Mouse (Mus musculus) thymus, adult 18-20 months (tissue): ENCODE results near the gene Mpdz.

Experiments
- DNase-seq, 2 experiments: peaks; one replicate each; pipeline ENCODE4 v3.0.0; 2022; ENCODE audit warnings: mixed read lengths in 2 of 2

The Mpdz gene

DNA sequence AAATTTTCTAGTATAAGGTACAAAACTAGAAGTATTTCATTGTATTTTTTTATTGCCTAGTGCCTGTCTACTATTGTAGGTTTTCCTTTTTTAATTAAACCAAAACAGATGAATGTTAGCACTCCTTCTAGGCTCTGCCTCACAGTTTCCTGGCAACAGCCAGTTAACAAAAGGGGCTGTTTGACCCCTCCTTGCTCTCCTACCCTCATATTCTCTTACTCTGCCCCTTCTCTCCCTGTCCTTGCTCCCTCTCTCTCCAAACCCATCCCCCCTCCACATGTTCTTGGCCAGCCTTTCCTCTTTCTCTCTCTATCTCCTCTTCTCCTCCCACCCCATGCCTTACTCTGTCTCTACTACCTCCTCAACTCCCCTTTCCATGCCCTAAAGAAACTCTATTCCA, 53.4 kb downstream of the Mpdz start:
- no peak for DNase-seq

- no peak for DNase-seq
Measured at GRCm38 (mm10) chr4:81387644-81388043, 55.0 kb downstream of the Mpdz start.

DNA sequence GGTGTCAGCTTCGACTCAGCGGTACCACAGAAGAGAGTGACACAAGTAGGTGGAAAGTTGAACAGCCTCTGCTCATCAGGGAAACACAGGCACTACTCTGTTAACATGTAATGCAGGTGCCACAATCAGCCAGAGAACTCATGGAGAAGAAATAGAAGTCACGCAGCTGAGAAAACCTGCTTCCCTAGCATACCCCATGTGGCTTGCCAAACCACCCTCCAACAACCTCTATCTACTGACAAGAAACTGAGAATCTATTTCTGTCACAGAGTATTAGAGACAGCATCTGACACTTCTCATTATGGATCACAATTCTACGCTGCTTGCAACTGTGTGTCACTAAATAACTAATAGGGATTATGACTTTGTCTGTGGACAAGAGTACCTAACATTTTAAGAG, 70.3 kb downstream of the Mpdz start:
- DNase-seq, result no peak

DNA sequence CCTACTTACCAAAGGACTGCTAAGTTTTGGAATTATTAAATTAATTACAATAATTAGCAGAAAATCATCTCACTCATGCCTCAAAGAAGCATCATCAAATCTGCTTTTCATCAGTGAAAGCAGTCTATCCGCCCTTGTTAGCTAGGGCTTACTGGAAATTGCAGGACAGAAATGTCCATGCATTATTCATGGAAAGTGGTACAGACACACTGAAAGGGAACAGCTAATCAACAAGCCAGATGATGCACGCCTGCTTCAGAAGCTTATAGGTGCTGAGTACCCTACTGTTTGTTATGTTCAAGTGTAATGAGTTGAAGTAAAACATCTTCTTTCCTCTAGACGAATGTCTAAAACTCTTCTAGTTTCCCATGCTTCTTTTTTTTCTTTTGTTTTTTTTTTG, 91.2 kb downstream of the Mpdz start:
- DNase-seq, result no peak

DNA sequence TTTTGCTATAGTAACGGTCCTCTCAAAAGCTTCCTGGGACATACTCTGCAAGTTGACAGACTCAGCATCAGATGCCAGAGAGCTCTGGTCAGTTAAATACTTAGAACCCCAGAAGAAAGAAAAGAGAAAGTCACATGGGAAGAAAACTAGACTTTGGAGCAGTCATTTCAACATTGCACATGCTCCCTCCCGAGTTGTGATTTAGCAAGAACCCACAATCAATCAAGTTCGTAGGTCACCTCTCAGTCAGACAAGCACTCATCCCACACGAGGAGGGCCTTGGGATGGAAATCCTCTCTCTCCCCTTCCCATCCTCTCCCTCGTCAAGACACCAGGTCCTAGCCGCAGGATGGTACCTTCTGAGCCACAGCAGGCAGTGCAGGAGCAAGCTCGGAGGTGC, 94.0 kb downstream of the Mpdz start:
- no peak for DNase-seq

DNA sequence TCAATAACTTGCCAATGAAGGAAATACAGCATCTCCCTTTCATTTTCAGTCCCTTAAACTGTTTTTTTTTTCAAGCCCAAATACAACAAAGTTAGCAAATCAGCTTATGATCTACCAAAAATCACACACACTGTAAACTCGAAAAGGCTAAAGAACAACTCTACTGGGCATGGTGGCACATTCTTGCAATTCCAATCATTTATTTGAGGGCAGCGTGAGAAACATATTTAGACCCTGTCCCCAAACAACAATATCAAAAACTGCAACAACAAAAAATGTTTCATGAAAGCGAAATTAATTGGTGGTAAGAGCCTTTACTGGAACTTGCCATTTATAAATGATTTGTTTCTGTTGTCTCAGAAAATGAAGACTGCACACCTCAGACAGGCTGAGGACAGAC, 97.5 kb downstream of the Mpdz start:
- DNase-seq, result no peak

- DNase-seq, result no peak
Measured at GRCm38 (mm10) chr4:81333628-81333991, 109.0 kb downstream of the Mpdz start.

- DNase-seq, result no peak
Measured at GRCm38 (mm10) chr4:81332901-81333627, 109.6 kb downstream of the Mpdz start.

DNA sequence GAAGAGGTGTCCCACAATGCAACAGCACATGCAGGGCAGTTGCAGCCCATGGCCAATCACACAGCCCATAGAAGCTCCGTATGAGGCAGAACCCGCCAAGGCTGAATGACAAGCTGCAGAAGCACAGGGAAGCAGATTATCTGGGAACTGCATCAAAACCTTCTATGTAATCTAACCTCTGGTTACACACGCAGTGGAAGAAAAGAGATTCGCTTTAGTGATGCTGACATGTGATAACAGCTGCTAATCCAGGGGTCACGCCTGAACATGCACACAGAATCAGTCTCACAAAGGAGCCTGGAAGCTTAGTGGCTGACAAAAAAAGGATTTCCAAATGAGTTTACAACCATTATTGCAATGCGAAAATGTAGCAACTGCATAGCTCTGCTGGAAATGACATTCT, 110.2 kb downstream of the Mpdz start:
- DNase-seq, result no peak

- DNase-seq, result no peak
Measured at GRCm38 (mm10) chr4:81327694-81328093, 114.9 kb downstream of the Mpdz start.

DNA sequence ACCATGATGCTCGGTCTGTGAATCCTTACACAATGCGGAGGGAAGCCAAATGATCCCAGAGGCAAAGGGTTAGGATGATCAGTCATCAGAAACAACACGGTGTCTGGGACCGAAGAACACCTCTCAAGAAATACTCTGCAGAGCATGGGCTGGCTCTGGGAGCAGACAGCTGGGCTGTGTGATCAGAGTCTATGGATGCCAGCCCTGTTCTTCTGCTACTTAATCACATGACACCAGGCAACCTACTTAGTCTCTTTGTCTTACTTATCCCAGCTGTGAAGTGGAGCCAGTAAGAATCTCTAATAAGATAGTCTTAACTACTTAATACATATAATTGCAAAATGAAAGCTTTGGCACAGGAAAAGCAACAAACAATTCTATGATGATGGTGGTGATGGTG, 118.8 kb downstream of the Mpdz start:
- no peak for DNase-seq

DNA sequence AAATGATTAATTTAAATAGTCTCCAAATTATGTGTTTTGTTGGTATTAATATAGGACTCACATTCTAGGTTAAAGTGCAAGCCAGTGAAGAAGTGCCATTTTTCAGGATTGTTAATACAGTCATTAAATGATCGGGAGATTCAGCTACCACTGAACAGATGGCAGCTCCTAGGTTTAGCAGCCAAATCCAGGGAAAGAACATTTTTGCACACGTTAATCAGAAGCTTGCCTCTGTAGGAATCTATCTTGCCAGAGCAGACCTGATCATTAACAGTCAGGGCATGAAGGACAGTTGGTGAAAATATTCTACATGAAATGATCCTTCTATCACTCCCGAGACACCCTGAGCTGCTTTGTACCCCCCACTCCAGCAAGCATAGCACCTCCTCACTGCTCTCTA, 120.4 kb downstream of the Mpdz start:
- DNase-seq, result no peak

GRCm38 (mm10) chr4:81314618-81315017, 128.0 kb downstream of the Mpdz start:
- DNase-seq, result no peak

DNA sequence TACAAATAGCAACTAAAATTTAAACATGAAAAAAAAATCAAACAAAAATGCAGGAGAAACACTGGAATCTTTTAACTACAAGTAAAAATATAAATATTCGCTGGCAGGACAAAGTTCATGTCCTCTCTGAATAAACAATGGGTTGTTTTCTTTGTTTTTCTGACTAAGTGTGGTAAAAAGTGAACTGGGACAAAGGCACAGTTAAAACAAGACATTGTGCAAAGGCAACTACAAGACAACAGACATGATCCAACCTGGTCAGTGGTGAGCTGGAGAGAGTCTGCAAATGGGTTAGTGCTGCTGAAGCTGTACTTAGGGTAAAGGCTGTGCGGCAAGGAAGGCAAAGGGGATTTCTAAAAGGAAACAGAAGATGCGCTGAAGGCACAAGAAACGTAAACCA, 129.4 kb downstream of the Mpdz start:
- DNase-seq, result no peak

GRCm38 (mm10) chr4:81310168-81310474, 132.5 kb downstream of the Mpdz start:
- DNase-seq, result no peak

DNA sequence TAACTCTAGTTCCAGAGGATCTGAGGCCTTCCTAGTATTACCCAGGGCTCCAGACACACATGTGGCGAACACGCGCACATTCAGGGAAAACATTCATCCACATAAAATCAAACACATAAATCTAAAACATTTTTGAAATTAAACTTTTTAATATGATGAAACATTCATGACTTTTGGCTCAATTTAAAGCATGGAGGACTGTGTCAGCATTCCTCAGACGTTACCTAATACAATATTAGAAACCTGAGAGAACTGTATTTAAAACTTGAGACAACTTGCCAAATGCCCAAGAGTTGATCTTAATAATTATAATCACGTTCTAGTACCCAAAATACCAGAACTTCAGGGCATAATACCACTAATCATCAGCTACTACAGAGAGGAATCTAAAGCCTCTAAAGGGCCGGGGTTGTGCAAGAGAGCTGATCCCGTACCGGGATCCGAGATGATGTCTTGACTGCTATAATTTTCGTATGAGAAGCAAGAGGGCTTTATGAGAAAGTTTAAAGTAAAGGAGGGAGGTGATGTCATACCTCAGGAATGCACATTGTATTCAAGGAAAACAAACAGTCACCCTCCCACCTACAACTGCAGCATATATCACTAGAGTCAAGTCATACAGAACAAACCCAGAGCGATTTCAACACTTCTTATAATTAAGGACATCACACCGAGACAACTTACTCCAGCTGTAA, 133.0 kb downstream of the Mpdz start:
- no peak for DNase-seq

- DNase-seq, result no peak
Measured at GRCm38 (mm10) chr4:81307596-81308265, 134.9 kb downstream of the Mpdz start.

- DNase-seq, result no peak
Measured at GRCm38 (mm10) chr4:81302056-81302455, 140.6 kb downstream of the Mpdz start.

- DNase-seq, result no peak
Measured at GRCm38 (mm10) chr4:81298384-81298783, 144.2 kb downstream of the Mpdz start.

- DNase-seq, result no peak
Measured at GRCm38 (mm10) chr4:81293309-81293708, 149.3 kb downstream of the Mpdz start.

GRCm38 (mm10) chr4:81285564-81285963, 157.1 kb downstream of the Mpdz start:
- no peak for DNase-seq

- no peak for DNase-seq
Measured at GRCm38 (mm10) chr4:81283611-81284010, 159.0 kb downstream of the Mpdz start.

DNA sequence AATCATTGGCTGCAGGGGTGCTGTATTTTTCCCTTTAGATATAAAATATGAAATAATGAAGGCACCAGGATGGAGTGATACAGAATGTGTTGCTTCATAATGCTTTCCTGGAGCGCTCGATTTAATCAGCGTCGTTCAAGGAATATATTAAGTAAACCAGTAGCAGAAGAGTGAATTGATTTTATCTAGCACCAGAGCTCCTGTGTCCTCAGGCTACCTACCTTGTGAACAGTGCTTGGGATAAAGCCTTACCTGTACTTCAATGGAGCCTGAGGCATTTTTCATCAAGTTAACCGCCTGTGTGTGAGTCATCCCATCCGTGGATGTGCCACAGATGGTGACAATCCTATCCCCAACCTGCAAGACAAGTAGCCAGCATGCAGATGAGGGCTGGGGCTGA, 159.5 kb downstream of the Mpdz start:
- DNase-seq, result no peak

- no peak for DNase-seq
Measured at GRCm38 (mm10) chr4:81280098-81280497, 162.5 kb downstream of the Mpdz start.
